Comparison of ENCODE assay signal across 14 mouse cellular contexts in genomic region chr2:83025853-83026252, GRCm38 (mm10).
"Had no signal": no experiment of that assay in that cellular context is flagged by ENCODE, and none has a peak within 500 bp of the region (broad histone marks: within the 10 kb centered on the region; RNA-seq: fewer than 3 reads in every experiment).

No protein-coding gene starts in this region.

- ATAC-seq: lung, postnatal 0 days had no signal

- H3K4me1 ChIP-seq: limb, embryonic 13.5 days; megakaryocyte, embryonic 14.5 days; midbrain, embryonic 12.5 days had no signal

- H3K9ac ChIP-seq: limb, embryonic 13.5 days; liver, embryonic 14.5 days; midbrain, embryonic 12.5 days had no signal

- H3K4me2 ChIP-seq: limb, embryonic 13.5 days; midbrain, embryonic 12.5 days had no signal

- H3K27ac ChIP-seq: limb, embryonic 13.5 days; liver, embryonic 14.5 days; midbrain, embryonic 12.5 days; stomach, postnatal 0 days had no signal

- H3K27me3 ChIP-seq: limb, embryonic 13.5 days; megakaryocyte, embryonic 14.5 days; midbrain, embryonic 12.5 days had no signal

- H3K4me3 ChIP-seq: limb, embryonic 13.5 days; megakaryocyte, embryonic 14.5 days; midbrain, embryonic 12.5 days; myocyte had no signal

- H3K9me3 ChIP-seq: limb, embryonic 13.5 days; megakaryocyte, embryonic 14.5 days; midbrain, embryonic 12.5 days had no signal

- H3K36me3 ChIP-seq: limb, embryonic 13.5 days; midbrain, embryonic 12.5 days had no signal

- DNase-seq: kidney, adult 11 months; kidney, postnatal 25 days; layer of hippocampus, adult 9-11 months; layer of hippocampus, postnatal 36 days; lung, adult 18-20 months; lung, postnatal 36 days; thymus, postnatal 4 days had no signal
